Mouse (Mus musculus) embryonic facial prominence, embryonic 11.5 days (tissue): ENCODE measurements around the gene Ddit4. TPM values are rescaled to one million over a fixed set of nuclear protein-coding genes. Genes with fewer than 3 reads are reported as not detected.
A peak's percentile ranks its signal among the peaks of the same experiment; 100 is the strongest.
"Not testable (repeated sequence)": the region's sequence is repeated elsewhere in the genome, so short reads cannot be mapped to it uniquely, and the experiment has no call there.

Source experiments
- ATAC-seq: fragments of 200-750 bp; cut with Nextera tagmentation; replicated peaks from 2 replicates; pipeline ENCODE4 v1.8.0; 2017; ENCODE audit warnings: low read depth; ENCODE audit not compliant: insufficient number of reproducible peaks, low FRiP score, low TSS enrichment
- DNase-seq: peaks from one replicate; pipeline ENCODE4 v3.0.0-alpha.2; 2015; ENCODE audit warnings: low spot score
- H3K27ac ChIP-seq: fragments of 300-500 bp; sonication (generic); replicated peaks from 2 replicates; pipeline ENCODE4 v1.5.1; 2014; ENCODE audit warnings: mild to moderate bottlenecking, low read depth, low read length, control low read depth
- H3K27me3 ChIP-seq: fragments of 300-500 bp; sonication (generic); 2 replicates; pipeline ENCODE4 v1.6.1; 2014; ENCODE audit warnings: mild to moderate bottlenecking, low read length, moderate library complexity, mixed read lengths; ENCODE audit not compliant: control insufficient read depth, insufficient read depth
- H3K36me3 ChIP-seq: fragments of 300-500 bp; sonication (generic); replicated peaks from 2 replicates; pipeline ENCODE4 v1.6.1; 2014; ENCODE audit warnings: low read depth, mild to moderate bottlenecking, low read length, moderate library complexity, mixed read lengths; ENCODE audit not compliant: control insufficient read depth, insufficient read depth
- H3K4me1 ChIP-seq: fragments of 300-500 bp; sonication (generic); 2 replicates; pipeline ENCODE4 v1.6.1; 2014; ENCODE audit warnings: low read length, mixed read lengths; ENCODE audit not compliant: control insufficient read depth, insufficient read depth
- H3K4me2 ChIP-seq: fragments of 300-500 bp; sonication (generic); 2 replicates; pipeline ENCODE4 v1.6.1; 2014; ENCODE audit warnings: low read depth, mild to moderate bottlenecking, control low read depth, low read length, moderate library complexity
- H3K4me3 ChIP-seq: fragments of 300-500 bp; sonication (generic); 2 replicates; pipeline ENCODE4 v1.5.1; 2014; ENCODE audit warnings: low read depth, low read length, control low read depth
- H3K9ac ChIP-seq: fragments of 300-500 bp; sonication (generic); replicated peaks from 2 replicates; pipeline ENCODE4 v1.6.1; 2014; ENCODE audit warnings: mild to moderate bottlenecking, control low read depth, low read length
- H3K9me3 ChIP-seq: fragments of 300-500 bp; sonication (generic); replicated peaks from 2 replicates; pipeline ENCODE4 v1.6.1; 2016; ENCODE audit warnings: mild to moderate bottlenecking, low read length, inconsistent platforms, mixed read lengths; ENCODE audit not compliant: control insufficient read depth
- WGBS: fragments of 180-500 bp; shearing (Covaris S2); extraction: QIAGEN DNeasy Blood & Tissue Kit; methylation state at CpG from one replicate; pipeline ENCODE4 v1.1.7; 2014; 5-methylcytosine and 5-hydroxymethylcytosine counted together
- polyA plus RNA-seq: library from polyadenylated mRNA; unstranded; fragments of >200 nt; fragmentation: Nextera tagmentation; extraction: Ambion mirVana; gene quantifications from 2 replicates; pipeline ENCODE4 v1.2.1, GENCODE M21; 2014

Ddit4 gene
- 6.3 and 6.9 TPM in 2 replicates for polyA plus RNA-seq

GRCm38 (mm10) chr10:59951211-59952151, at the start of gene Ddit4:
Gene Ddit4 (minus strand): TSS chr10:59951834.
- ATAC-seq, result peak; percentile 97
- H3K27ac ChIP-seq, result peak within 1 kb of the TSS; percentile 87
- peak within 1 kb of the TSS; percentile 93 for H3K9ac ChIP-seq
- peak within 1 kb of the TSS; percentile 95 for H3K4me2 ChIP-seq
- H3K9me3 ChIP-seq, result no peaks in the 10 kb centered on the region
- peaks cover 9% of the 10 kb centered on the region for H3K4me1 ChIP-seq
- WGBS, result under 1% methylated on average over 76 of the region's 76 CpGs
- no peaks in the 10 kb centered on the region for H3K36me3 ChIP-seq
- H3K27me3 ChIP-seq, result no peaks in the 10 kb centered on the region
- DNase-seq, result peak; percentile 99
- H3K4me3 ChIP-seq, result peak within 1 kb of the TSS; percentile 94

- ATAC-seq, result no peak
- no peak overlapping the region for H3K27ac ChIP-seq
- no peak overlapping the region for H3K4me2 ChIP-seq
- no peak for DNase-seq
- no peak overlapping the region for H3K9ac ChIP-seq
- H3K4me3 ChIP-seq, result no peak overlapping the region
- WGBS, result 83% methylated on average over 3 of the region's 3 CpGs
- peaks cover 7% of the 10 kb centered on the region; the same call in 1 of the 2 replicates for H3K36me3 ChIP-seq
- no peaks in the 10 kb centered on the region for H3K27me3 ChIP-seq
- no peaks in the 10 kb centered on the region for H3K4me1 ChIP-seq
- no peaks in the 10 kb centered on the region for H3K9me3 ChIP-seq
These were observed 47.4 kb upstream of the Ddit4 start for GRCm38 (mm10) chr10:59999057-59999456.

DNA sequence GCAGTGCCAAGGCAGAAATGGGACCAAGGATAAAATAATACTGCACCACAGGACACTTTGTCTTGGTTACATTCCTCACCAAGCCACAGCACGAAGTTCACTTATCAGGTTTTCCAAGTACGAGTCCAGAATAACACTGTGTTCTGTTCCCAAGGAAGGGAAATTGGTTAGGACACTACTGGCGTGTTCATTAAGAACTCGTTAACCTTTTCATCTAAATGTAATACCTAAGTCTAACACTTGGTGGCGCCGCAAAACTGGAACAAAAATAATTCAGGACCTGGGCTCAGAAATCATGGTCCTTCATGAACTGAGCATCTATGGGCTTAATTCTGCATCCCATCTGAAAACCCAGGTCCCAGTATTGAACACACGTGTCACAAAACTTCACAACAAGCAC, 46.0 kb upstream of the Ddit4 start:
- Histone ChIP-seq H3K27me3 (no peaks in the 10 kb centered on the region), H3K36me3 (peaks cover 7% of the 10 kb centered on the region; the same call in 1 of the 2 replicates), H3K27ac (no peak overlapping the region), H3K4me1 (no peaks in the 10 kb centered on the region), H3K9ac (no peak overlapping the region), H3K4me3 (no peak overlapping the region), H3K4me2 (no peak overlapping the region), H3K9me3 (no peaks in the 10 kb centered on the region)
- peak; percentile 81 for DNase-seq
- no peak for ATAC-seq
- WGBS, result 22% methylated on average over 7 of the region's 7 CpGs

GRCm38 (mm10) chr10:59995889-59996288, 44.3 kb upstream of the Ddit4 start:
- no peaks in the 10 kb centered on the region for H3K4me1 ChIP-seq
- DNase-seq, result no peak
- H3K27me3 ChIP-seq, result no peaks in the 10 kb centered on the region
- no peak overlapping the region for H3K9ac ChIP-seq
- H3K9me3 ChIP-seq, result no peaks in the 10 kb centered on the region
- peaks cover 7% of the 10 kb centered on the region; the same call in 1 of the 2 replicates for H3K36me3 ChIP-seq
- H3K4me2 ChIP-seq, result no peak overlapping the region
- no peak overlapping the region for H3K27ac ChIP-seq
- 92% methylated on average over 6 of the region's 6 CpGs for WGBS
- ATAC-seq, result no peak
- no peak overlapping the region for H3K4me3 ChIP-seq

DNA sequence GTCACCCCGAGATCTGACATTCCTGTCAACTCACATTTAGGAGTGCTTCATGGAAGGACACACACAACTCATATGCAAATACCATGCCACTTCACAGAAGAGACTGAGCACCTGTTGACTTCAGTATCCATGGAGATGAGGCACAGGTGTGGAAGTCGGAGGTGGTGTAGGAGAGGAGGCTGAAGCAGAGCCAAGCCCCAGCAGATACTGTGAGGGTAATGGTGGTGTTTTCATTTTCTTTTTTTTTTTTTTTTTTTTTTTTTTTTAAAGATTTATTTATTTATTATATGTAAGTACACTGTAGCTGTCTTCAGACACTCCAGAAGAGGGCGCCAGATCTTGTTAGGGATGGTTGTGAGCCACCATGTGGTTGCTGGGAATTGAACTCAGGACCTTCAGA, 42.2 kb upstream of the Ddit4 start:
- not testable (repeated sequence) for ATAC-seq, H3K4me3 ChIP-seq, H3K4me2 ChIP-seq, H3K9ac ChIP-seq, H3K27ac ChIP-seq, DNase-seq, H3K4me1 ChIP-seq, H3K9me3 ChIP-seq, H3K27me3 ChIP-seq
- peaks cover 10% of the 10 kb centered on the region for H3K36me3 ChIP-seq
- 95% methylated on average over 2 of the region's 3 CpGs for WGBS

DNA sequence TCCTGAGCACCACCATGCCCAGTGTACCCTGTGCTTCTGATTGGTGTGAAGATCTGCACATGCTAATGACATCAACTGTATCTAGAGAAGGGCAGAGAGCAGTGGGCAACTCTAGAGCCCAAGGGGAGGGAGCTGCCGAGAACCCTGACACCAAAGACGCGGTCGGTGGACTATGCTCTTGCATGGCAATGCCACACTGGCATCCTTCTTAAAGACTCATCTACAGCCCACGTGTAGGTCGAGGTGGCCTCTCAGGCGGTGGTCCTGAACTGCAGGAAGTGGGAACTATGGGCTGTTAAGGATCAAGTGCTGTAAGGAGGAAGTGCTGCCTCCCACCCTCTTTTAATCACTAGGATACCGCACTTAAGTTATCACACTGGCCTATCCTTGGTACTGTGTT, 40.4 kb upstream of the Ddit4 start:
- peaks cover 16% of the 10 kb centered on the region for H3K36me3 ChIP-seq
- H3K4me1 ChIP-seq, result no peaks in the 10 kb centered on the region
- no peaks in the 10 kb centered on the region; the same call in 1 of the 2 replicates for H3K27me3 ChIP-seq
- no peak overlapping the region for H3K9ac ChIP-seq
- H3K4me2 ChIP-seq, result no peak overlapping the region
- DNase-seq, result no peak
- H3K4me3 ChIP-seq, result no peak overlapping the region
- no peak overlapping the region for H3K27ac ChIP-seq
- WGBS, result 89% methylated on average over 8 of the region's 8 CpGs
- H3K9me3 ChIP-seq, result no peaks in the 10 kb centered on the region
- ATAC-seq, result no peak

DNA sequence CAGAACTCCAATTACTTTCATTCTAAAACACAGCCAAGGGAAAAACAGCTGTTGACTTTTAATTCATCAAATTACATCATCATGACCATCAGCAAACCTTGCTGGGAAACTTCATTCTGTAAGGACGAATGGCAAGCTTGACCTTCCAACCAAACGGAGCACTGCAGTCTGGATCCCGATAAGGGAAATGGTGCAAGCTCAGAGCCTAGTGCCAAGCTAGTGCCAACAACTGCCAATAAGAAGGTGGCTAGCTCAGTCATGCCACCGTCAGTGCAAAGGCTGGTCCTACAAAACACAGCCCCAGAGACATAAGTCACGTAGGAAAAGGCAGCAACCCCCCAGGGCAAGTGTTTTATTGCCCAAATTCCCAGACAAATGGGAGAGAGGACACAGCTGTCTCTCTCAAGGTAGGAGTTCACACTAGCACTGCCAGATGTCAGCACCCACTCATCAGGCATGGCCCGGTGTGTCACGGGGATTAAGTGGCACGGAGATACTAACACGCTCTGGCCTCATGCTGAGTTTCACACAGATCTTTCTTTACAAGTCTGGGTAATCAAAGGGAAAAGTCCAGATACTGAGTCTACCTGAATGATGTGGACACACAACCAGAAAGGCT, 39.7 kb upstream of the Ddit4 start:
- Histone ChIP-seq H3K27me3 (no peaks in the 10 kb centered on the region; the same call in 1 of the 2 replicates), H3K9ac (no peak overlapping the region), H3K4me3 (no peak overlapping the region), H3K4me1 (no peaks in the 10 kb centered on the region), H3K27ac (no peak overlapping the region), H3K9me3 (no peaks in the 10 kb centered on the region), H3K4me2 (no peak overlapping the region), H3K36me3 (peaks cover 16% of the 10 kb centered on the region)
- ATAC-seq (no peak), DNase-seq (no peak)
- WGBS, result 87% methylated on average over 9 of the region's 9 CpGs

DNA sequence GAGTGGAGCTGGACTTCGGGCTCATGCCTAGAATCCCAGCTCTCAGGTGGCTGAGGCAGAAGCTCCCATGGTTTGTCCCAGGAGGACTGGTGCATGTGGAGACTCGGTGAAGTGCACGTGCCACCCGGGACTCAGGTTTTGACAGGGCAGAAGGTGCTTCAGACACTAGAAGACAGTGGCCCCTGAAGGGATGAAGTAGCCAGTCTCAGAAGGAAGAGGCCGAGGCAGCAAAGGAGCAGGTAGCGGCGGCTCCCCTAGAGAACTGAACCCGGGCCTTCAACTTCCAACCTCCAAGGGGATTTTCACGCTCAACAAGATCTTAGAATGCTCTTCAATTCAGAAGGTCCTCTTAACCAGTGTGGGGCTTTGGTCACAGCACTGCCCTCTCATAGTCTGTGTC, 38.8 kb upstream of the Ddit4 start:
- H3K36me3 ChIP-seq, result peaks cover 9% of the 10 kb centered on the region
- no peaks in the 10 kb centered on the region for H3K9me3 ChIP-seq
- 96% methylated on average over 9 of the region's 9 CpGs for WGBS
- H3K4me1 ChIP-seq, result no peaks in the 10 kb centered on the region
- H3K4me3 ChIP-seq, result no peak overlapping the region
- no peak overlapping the region for H3K27ac ChIP-seq
- H3K4me2 ChIP-seq, result no peak overlapping the region
- no peak overlapping the region for H3K9ac ChIP-seq
- ATAC-seq (no peak), DNase-seq (no peak)
- no peaks in the 10 kb centered on the region; the same call in 1 of the 2 replicates for H3K27me3 ChIP-seq
